Mouse (Mus musculus) lung, adult 2 months (tissue): Measurements from ENCODE around the gene Hoxb4.

Experiments used
- CTCF ChIP-seq: fragments of 200-500 bp; IDR thresholded peaks from 2 replicates; pipeline ENCODE4 v1.5.1; 2011; ENCODE audit warnings: mild to moderate bottlenecking, low read length, control low read depth; ENCODE audit not compliant: insufficient read depth
- POLR2A ChIP-seq: fragments of 200-500 bp; IDR thresholded peaks from 2 replicates; pipeline ENCODE4 v1.6.1; 2011; ENCODE audit warnings: low read depth, mild to moderate bottlenecking, control low read depth, low read length, borderline replicate concordance; ENCODE audit errors: extremely low read depth

DNA sequence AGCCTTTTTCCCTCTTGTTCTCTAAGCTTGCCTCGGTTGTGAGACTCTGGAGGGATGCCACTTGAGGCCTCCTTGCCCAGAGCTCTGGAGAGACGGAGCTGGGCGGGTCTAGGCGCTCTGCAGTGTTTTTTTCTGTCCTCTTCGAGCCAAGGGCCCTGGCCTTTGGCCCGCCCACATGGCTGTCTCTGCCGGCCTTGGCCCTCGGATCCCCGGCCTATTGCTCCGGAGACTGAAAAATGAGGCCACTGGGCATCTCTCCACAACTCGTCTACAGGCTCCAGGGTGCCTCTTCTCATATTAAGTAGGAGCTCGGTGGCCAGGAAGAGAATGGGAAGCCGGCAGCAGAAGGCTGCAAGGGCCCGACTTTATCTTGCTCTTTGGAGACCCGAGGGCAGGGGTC, 16.2 kb upstream of the Hoxb4 start:
- TF ChIP-seq CTCF (no peak), POLR2A (no peak)
